Mouse (Mus musculus) limb, embryonic 14.5 days (tissue): ENCODE measurements around the gene Lhb. TPM values are rescaled to one million over a fixed set of nuclear protein-coding genes. Genes with fewer than 3 reads are reported as not detected.
"Not testable (repeated sequence)": the region's sequence is repeated elsewhere in the genome, so short reads cannot be mapped to it uniquely, and the experiment has no call there.

ENCODE experiments used
- ATAC-seq: fragments of 200-750 bp; cut with Nextera tagmentation; 2 replicates; pipeline ENCODE4 v1.8.0; 2017; ENCODE audit warnings: low read depth, moderate number of reproducible peaks, moderate TSS enrichment; ENCODE audit not compliant: low FRiP score
- DNase-seq: peaks from one replicate; pipeline ENCODE4 v3.0.0-alpha.2; 2015; ENCODE audit warnings: low spot score
- H3K27ac ChIP-seq: fragments of 300-500 bp; sonication (generic); replicated peaks from 2 replicates; pipeline ENCODE4 v1.5.1; 2014; ENCODE audit warnings: low read depth, mild to moderate bottlenecking, low read length, moderate library complexity, mixed read lengths
- H3K27me3 ChIP-seq: fragments of 300-500 bp; sonication (generic); 2 replicates; pipeline ENCODE4 v1.6.1; 2014; ENCODE audit warnings: low read length, mixed read lengths; ENCODE audit not compliant: control insufficient read depth, insufficient read depth
- H3K36me3 ChIP-seq: fragments of 300-500 bp; sonication (generic); 2 replicates; pipeline ENCODE4 v1.6.1; 2014; ENCODE audit warnings: mild to moderate bottlenecking, low read length, moderate library complexity, mixed read lengths; ENCODE audit not compliant: control insufficient read depth, insufficient read depth
- H3K4me1 ChIP-seq: fragments of 300-500 bp; sonication (generic); 2 replicates; pipeline ENCODE4 v1.6.1; 2014; ENCODE audit warnings: antibody characterized with exemption, low read length, mixed read lengths; ENCODE audit not compliant: control insufficient read depth, insufficient read depth
- H3K4me2 ChIP-seq: fragments of 300-500 bp; sonication (generic); replicated peaks from 2 replicates; pipeline ENCODE4 v1.6.1; 2014; ENCODE audit warnings: low read depth, mild to moderate bottlenecking, low read length, moderate library complexity; ENCODE audit not compliant: severe bottlenecking
- H3K4me3 ChIP-seq: fragments of 300-500 bp; sonication (generic); replicated peaks from 2 replicates; pipeline ENCODE4 v1.5.1; 2014; ENCODE audit warnings: low read length
- H3K9ac ChIP-seq: fragments of 300-500 bp; sonication (generic); 2 replicates; pipeline ENCODE4 v1.6.1; 2014; ENCODE audit warnings: mild to moderate bottlenecking, low read depth, low read length, moderate library complexity; ENCODE audit not compliant: severe bottlenecking
- H3K9me3 ChIP-seq: fragments of 300-500 bp; sonication (generic); 2 replicates; pipeline ENCODE4 v1.6.1; 2016; ENCODE audit warnings: low read length; ENCODE audit not compliant: control insufficient read depth
- POLR2A ChIP-seq: fragments of 200-500 bp; IDR thresholded peaks from 2 replicates; pipeline ENCODE4 v1.8.0; 2012; ENCODE audit warnings: inconsistent platforms, mild to moderate bottlenecking, moderate library complexity, borderline replicate concordance; ENCODE audit not compliant: insufficient read depth, insufficient read length; ENCODE audit errors: extremely low read depth
- WGBS: fragments of 180-500 bp; shearing (Covaris S2); extraction: QIAGEN DNeasy Blood & Tissue Kit; methylation state at CpG from one replicate; pipeline ENCODE4 v1.1.7; 2014; 5-methylcytosine and 5-hydroxymethylcytosine counted together
- polyA plus RNA-seq, 2 experiments: library from polyadenylated mRNA; depleted of rRNA in 1 of 2; stranded (reverse) in 1 of 2; unstranded in 1 of 2; fragments of >200 nt; fragmentation: Nextera tagmentation in 1 of 2; extraction: Ambion mirVana in 1 of 2; gene quantifications; 2 replicates each; pipeline versions ENCODE4 v1.2.1 to v1.2.3; 2012 to 2014

Gene Lhb
- polyA plus RNA-seq, 2 experiments, result 0.50 TPM; not detected in 1

GRCm38 (mm10) chr7:45395129-45395541, 25.5 kb upstream of the Lhb start:
- Histone ChIP-seq H3K36me3 (peaks cover 27% of the 10 kb centered on the region), H3K9ac (peak overlapping the region; percentile 93), H3K4me2 (peak overlapping the region; percentile 88), H3K27me3 (no peaks in the 10 kb centered on the region), H3K4me3 (peak overlapping the region; percentile 74), H3K4me1 (peaks cover 11% of the 10 kb centered on the region), H3K27ac (peak overlapping the region; percentile 98), H3K9me3 (no peaks in the 10 kb centered on the region)
- DNase-seq (peak; percentile 78), ATAC-seq (peak; percentile 71)
- TF ChIP-seq POLR2A, result no peak
- WGBS, result 0% methylated on average over 19 of the region's 20 CpGs

GRCm38 (mm10) chr7:45395578-45396336, 24.9 kb upstream of the Lhb start, which contains the start of gene Snrnp70:
Gene Snrnp70 (minus strand): TSS chr7:45395742.
- TF ChIP-seq POLR2A, result peak; percentile 97
- Histone ChIP-seq H3K4me3 (peak within 1 kb of the TSS; percentile 74), H3K4me1 (peaks cover 11% of the 10 kb centered on the region), H3K27ac (peak within 1 kb of the TSS; percentile 98), H3K4me2 (peak within 1 kb of the TSS; percentile 88), H3K9ac (peak within 1 kb of the TSS; percentile 93), H3K36me3 (peaks cover 20% of the 10 kb centered on the region), H3K9me3 (no peaks in the 10 kb centered on the region), H3K27me3 (no peaks in the 10 kb centered on the region)
- WGBS, result under 1% methylated on average over 52 of the region's 60 CpGs
- DNase-seq, result peak; percentile 100
- ATAC-seq, result peak; percentile 96

- ATAC-seq, DNase-seq, H3K9me3 ChIP-seq, H3K27me3 ChIP-seq: not testable (repeated sequence)
- Histone ChIP-seq H3K9ac (peak overlapping the region; percentile 45; the same call in 1 of the 2 replicates), H3K4me2 (peak overlapping the region; percentile 60), H3K36me3 (peaks cover 15% of the 10 kb centered on the region), H3K4me1 (peaks cover 11% of the 10 kb centered on the region), H3K27ac (peak overlapping the region; percentile 81; the same call in 1 of the 2 replicates), H3K4me3 (peak overlapping the region; percentile 74)
- WGBS, result 11% methylated on average over 3 of the region's 3 CpGs
Observed at GRCm38 (mm10) chr7:45396337-45396775, 24.3 kb upstream of the Lhb start.

GRCm38 (mm10) chr7:45396787-45397186, 23.8 kb upstream of the Lhb start:
- Histone ChIP-seq H3K4me2 (no peak overlapping the region), H3K9ac (no peak overlapping the region), H3K27ac (no peak overlapping the region), H3K4me1 (peaks cover 11% of the 10 kb centered on the region), H3K36me3 (peaks cover 11% of the 10 kb centered on the region), H3K9me3 (no peaks in the 10 kb centered on the region), H3K27me3 (no peaks in the 10 kb centered on the region), H3K4me3 (no peak overlapping the region)
- TF ChIP-seq POLR2A, result no peak
- ATAC-seq (no peak), DNase-seq (no peak)
- WGBS, result 83% methylated on average over 2 of the region's 2 CpGs

- TF ChIP-seq POLR2A, result no peak
- Histone ChIP-seq H3K9me3 (no peaks in the 10 kb centered on the region), H3K4me3 (no peak overlapping the region), H3K9ac (no peak overlapping the region), H3K4me1 (peaks cover 3% of the 10 kb centered on the region; the same call in 1 of the 2 replicates), H3K27ac (no peak overlapping the region), H3K36me3 (no peaks in the 10 kb centered on the region), H3K27me3 (peaks cover 14% of the 10 kb centered on the region), H3K4me2 (no peak overlapping the region)
- WGBS, result 70% methylated on average over 10 of the region's 10 CpGs
- DNase-seq, result no peak
- no peak for ATAC-seq
Observed at GRCm38 (mm10) chr7:45401521-45402085, 19.0 kb upstream of the Lhb start.
